Mouse (Mus musculus) A20 (cell line): ENCODE data around the gene Syce1l.

Source experiments
- DNase-seq: peaks from one replicate; pipeline ENCODE4 v3.0.0-alpha.2; 2011; ENCODE audit warnings: low read depth, low spot score

The Syce1l gene

DNA sequence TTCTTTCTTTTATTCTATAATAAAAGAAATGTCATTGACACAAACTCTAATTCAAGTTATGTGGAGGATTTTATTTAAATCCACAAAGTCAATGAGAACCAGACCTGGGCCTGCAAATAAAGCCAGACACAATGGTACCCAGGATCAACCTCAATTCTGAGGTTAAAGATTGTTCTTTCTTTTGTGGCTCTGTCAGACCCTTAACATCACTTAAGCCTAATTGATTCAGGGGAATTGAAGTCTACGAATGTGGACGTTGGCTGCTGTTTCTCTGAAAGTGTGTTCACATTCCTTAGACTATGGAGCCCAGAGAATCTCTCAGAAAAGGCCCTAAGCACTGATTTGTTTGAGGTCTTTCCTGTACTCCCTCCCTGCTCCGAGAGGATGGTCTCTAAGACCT lies 30.3 kb downstream of the Syce1l start:
- DNase-seq = no peak

DNA sequence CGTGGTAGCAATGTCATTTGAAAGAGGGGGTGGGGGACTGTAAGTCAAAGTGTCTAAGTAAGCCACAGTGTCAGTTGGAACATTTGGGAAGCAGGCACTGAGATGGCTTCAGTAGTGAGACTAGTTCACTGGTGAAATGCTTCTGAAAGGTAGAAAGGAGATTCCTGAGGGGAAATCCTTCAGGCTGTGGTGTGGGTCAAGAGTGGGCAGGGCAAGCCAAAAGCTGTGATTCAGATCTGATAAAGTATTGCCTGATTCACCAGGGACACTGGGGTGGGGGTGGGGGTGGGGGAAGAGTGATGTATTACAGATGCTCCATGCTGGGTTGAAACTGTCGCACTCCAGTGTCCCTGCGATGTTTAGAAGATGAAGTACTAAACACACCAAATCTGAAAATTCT lies 31.6 kb downstream of the Syce1l start:
- DNase-seq = no peak

DNA sequence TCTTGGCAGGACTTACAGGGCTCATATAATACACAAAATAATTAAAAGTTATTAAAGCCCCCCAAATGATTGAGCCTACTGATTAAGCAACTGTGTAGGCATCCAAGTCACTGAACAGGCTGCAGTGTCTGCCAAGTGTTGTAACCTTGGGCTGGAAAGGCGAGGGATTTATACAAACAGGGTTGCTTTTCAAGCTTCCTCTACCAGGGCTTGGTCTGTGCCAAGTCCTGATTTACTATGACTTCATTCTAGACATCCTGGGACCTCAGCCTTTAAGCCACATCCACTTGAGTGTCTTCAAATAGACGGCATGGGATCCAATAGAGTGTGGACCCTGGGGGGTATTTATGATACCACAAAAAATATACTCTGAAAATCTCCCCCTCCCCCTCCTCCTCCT lies 32.3 kb downstream of the Syce1l start:
- no peak for DNase-seq

DNA sequence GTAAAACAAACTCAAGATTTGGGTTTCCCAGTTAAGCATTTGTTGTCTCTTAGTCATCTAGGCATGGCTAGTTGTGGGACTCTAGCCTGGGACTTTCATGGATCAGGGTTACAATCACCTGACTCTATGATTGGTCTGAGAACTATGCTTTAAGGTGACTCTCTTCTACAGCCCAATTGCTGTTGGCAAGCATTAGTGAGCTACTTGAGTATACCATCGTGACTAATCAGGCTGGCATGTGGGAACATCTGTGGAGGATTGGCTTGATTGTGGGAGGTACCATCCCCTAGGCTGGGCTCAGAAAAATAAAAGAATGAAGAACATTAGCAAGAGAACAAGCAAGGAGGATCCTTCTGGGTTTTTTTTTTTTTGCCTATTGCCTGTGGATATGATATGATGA lies 33.8 kb downstream of the Syce1l start:
- DNase-seq = no peak

DNA sequence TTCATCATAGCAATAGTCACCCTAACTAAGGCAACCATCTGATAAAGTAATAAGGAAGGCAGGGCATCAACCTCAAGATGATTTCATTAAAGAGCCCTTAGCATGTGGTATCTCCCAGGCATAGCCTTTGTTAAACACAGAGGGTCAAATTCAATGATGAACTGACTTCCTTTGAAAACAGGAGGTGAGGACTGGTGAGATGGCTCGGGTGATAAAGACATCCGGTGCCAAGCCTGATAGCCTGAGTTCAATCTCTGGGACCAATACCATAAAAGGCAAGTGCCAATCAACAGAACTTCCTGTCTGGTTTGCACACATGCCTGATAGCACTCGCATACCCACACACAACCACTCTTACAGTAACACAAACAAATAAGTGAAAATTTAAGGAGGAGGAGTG lies 36.3 kb downstream of the Syce1l start:
- no peak for DNase-seq

DNA sequence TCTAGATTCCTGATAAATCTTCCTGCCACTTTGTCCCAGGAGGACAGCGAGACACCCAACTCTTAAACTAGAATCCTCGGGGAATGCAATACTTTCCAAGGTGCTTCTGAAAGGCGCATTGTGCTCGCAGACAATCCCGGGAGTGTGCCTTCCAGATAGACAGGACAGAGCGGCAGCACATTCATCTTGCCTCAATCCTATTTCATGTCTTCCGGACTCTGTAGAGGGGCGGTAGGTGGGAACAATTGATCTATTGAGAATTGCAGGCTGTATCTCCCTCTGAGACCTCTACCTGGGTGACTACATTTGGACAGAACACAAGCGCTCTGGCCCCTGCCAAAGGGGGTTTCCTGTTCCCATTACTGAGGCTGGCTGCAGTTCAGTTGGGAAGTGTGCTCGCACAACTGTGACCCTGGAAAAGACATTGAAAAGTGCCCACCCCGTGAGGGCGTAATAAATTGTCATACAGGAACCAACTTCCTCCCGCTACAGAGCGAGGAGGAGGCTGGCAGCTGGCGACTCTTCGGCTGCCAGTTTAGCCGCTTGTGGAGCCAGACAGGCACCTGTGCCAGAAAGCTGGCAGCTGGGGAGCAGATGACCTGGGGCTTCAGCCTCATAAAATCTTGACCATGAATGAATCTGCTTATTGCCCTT lies 45.0 kb downstream of the Syce1l start:
- no peak for DNase-seq

DNA sequence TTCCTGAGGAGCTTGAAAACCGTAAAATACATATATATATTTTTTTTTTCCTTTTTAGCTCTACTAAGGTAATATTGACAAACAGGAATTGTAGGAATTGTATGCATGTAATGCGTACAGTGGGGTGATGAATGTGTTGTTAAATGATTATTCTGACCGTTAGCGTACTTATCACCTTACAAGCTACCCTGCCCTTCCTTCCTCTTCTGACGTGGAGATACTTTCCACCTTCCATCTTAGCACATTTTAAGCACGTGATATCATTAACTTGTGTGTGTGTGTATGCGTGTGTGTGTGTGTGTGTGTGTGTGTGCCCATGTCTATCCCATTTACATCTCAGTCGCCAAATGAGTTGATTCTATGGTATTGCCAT lies 45.5 kb downstream of the Syce1l start:
- no peak for DNase-seq

DNA sequence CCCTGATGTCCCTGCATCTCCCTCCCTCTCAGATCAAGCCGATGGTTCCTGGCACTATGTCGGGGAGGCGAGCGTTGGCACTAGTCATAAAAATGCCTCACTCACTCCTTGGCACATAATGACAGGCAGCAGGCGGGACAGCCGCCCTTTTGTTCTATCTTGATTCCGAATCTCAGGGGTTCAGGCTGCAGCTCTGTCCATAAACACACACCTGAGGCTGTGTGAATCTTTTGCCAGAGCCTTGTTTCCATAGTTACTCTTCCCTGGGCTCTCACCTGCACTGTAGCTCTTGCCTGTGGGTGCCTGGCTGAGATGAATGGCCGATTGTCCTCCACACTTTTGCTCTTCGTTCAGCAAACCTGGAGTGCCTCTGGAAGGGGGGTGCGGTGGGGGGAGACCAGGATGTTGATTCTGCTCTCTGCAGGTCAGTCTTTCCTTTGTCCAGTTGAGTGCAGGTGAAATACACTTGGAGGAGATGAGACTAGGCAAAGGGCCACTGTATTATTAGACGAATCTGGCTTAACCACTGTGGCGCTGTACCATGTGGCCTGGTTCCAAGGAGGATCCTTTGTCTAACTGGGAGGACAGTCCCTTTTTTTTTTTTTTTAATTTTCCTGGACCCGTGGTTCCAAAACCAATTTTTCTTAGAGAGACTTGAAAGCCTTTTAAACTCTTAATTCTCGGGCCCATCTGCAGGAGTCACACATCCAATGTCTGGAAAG lies 48.8 kb downstream of the Syce1l start:
- no peak for DNase-seq

DNA sequence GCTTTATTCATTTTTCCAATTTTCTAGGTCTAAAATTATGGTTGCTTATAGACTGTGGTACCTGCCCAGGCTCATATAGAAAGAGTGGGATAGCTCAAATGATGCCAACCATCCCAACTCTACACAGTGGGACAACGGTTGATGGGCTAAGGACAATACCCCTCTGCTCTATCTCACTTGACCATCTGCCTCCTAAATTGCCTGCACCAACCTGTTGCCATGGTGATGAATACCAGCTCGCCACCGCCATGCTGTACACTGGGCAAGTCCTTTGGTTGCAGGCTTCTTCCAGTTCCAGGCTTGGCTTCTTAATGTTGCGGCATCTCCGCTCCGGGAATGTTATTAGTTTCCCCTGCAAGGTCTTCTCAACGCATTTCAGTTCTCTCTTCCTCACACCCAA lies 62.0 kb downstream of the Syce1l start:
- no peak for DNase-seq
